Mouse (Mus musculus) testis, adult 2 months (tissue): ENCODE measurements around the gene Spata4. TPM values are rescaled to one million over a fixed set of nuclear protein-coding genes. Genes with fewer than 3 reads are reported as not detected.
A peak's percentile ranks its signal among the peaks of the same experiment; 100 is the strongest.

ENCODE experiments used
- H3K27ac ChIP-seq: fragments of 200-500 bp; 2 replicates; pipeline ENCODE4 v1.5.1; 2012; ENCODE audit warnings: low read depth, low read length; ENCODE audit not compliant: control insufficient read depth, insufficient read depth
- H3K27me3 ChIP-seq: fragments of 200-500 bp; 2 replicates; pipeline ENCODE4 v1.6.1; 2012; ENCODE audit warnings: mild to moderate bottlenecking, low read length, moderate library complexity; ENCODE audit not compliant: control insufficient read depth, insufficient read depth
- H3K36me3 ChIP-seq: fragments of 200-500 bp; 2 replicates; pipeline ENCODE4 v1.6.1; 2012; ENCODE audit warnings: mild to moderate bottlenecking, low read length; ENCODE audit not compliant: control insufficient read depth, insufficient read depth
- H3K4me1 ChIP-seq: fragments of 200-500 bp; 2 replicates; pipeline ENCODE4 v1.6.1; 2012; ENCODE audit warnings: low read length; ENCODE audit not compliant: control insufficient read depth, insufficient read depth
- H3K4me3 ChIP-seq: fragments of 200-500 bp; 2 replicates; pipeline ENCODE4 v1.5.1; 2012; ENCODE audit warnings: low read depth, mild to moderate bottlenecking, low read length, moderate library complexity, mixed read lengths; ENCODE audit not compliant: control insufficient read depth
- CTCF ChIP-seq: fragments of 200-500 bp; IDR thresholded peaks from 2 replicates; pipeline ENCODE4 v1.5.1; 2012; ENCODE audit warnings: low read depth, mild to moderate bottlenecking, inconsistent platforms, low read length, moderate library complexity; ENCODE audit not compliant: control insufficient read depth, insufficient read depth, insufficient replicate concordance
- POLR2A ChIP-seq: fragments of 200-500 bp; IDR thresholded peaks from 2 replicates; pipeline ENCODE4 v1.6.1; 2012; ENCODE audit warnings: low read depth, mild to moderate bottlenecking, inconsistent platforms, low read length, moderate library complexity; ENCODE audit not compliant: control insufficient read depth
- polyA plus RNA-seq: library from polyadenylated mRNA; depleted of rRNA; stranded (reverse); fragments of >200 nt; gene quantifications from 2 replicates; pipeline ENCODE4 v1.2.3, GENCODE M21; 2012

Gene Spata4
- polyA plus RNA-seq, 1 experiment = 688 TPM

- Histone ChIP-seq H3K4me1 (no peaks in the 10 kb centered on the region), H3K4me3 (no peak overlapping the region), H3K36me3 (no peaks in the 10 kb centered on the region), H3K27ac (no peak overlapping the region), H3K27me3 (no peaks in the 10 kb centered on the region)
- no peak for TF ChIP-seq CTCF
- TF ChIP-seq POLR2A = no peak
Measured at GRCm38 (mm10) chr8:54581436-54581835, 19.1 kb upstream of the Spata4 start.

- no peaks in the 10 kb centered on the region for H3K36me3 ChIP-seq
- no peak overlapping the region for H3K4me3 ChIP-seq
- TF ChIP-seq CTCF = no peak
- no peak for TF ChIP-seq POLR2A
- H3K27ac ChIP-seq = no peak overlapping the region
- H3K4me1 ChIP-seq = no peaks in the 10 kb centered on the region
- H3K27me3 ChIP-seq = no peaks in the 10 kb centered on the region
Measured at GRCm38 (mm10) chr8:54582886-54583285, 17.7 kb upstream of the Spata4 start.

- Histone ChIP-seq H3K27me3 (no peaks in the 10 kb centered on the region), H3K4me3 (no peak overlapping the region), H3K27ac (no peak overlapping the region), H3K36me3 (no peaks in the 10 kb centered on the region), H3K4me1 (peaks cover 5% of the 10 kb centered on the region)
- TF ChIP-seq POLR2A (no peak), CTCF (no peak)
Measured at GRCm38 (mm10) chr8:54594634-54595033, 5.9 kb upstream of the Spata4 start.

- no peaks in the 10 kb centered on the region for H3K36me3 ChIP-seq
- no peak overlapping the region for H3K4me3 ChIP-seq
- TF ChIP-seq POLR2A (no peak), CTCF (no peak)
- no peaks in the 10 kb centered on the region for H3K27me3 ChIP-seq
- peaks cover 7% of the 10 kb centered on the region for H3K4me1 ChIP-seq
- no peak overlapping the region for H3K27ac ChIP-seq
Measured at GRCm38 (mm10) chr8:54596051-54596450, 4.5 kb upstream of the Spata4 start.

GRCm38 (mm10) chr8:54596940-54597339 is 3.6 kb upstream of the Spata4 start:
- peaks cover 7% of the 10 kb centered on the region for H3K4me1 ChIP-seq
- no peaks in the 10 kb centered on the region for H3K27me3 ChIP-seq
- peak overlapping the region; percentile 36 for H3K4me3 ChIP-seq
- H3K36me3 ChIP-seq = no peaks in the 10 kb centered on the region
- TF ChIP-seq CTCF = no peak
- H3K27ac ChIP-seq = no peak overlapping the region

GRCm38 (mm10) chr8:54597386-54597785 is 3.2 kb upstream of the Spata4 start:
- H3K27ac ChIP-seq = no peak overlapping the region
- peak overlapping the region; percentile 36 for H3K4me3 ChIP-seq
- peaks cover 7% of the 10 kb centered on the region for H3K4me1 ChIP-seq
- no peaks in the 10 kb centered on the region for H3K36me3 ChIP-seq
- no peaks in the 10 kb centered on the region for H3K27me3 ChIP-seq
- TF ChIP-seq CTCF (no peak), POLR2A (no peak)

- no peak overlapping the region for H3K4me3 ChIP-seq
- TF ChIP-seq POLR2A (no peak), CTCF (no peak)
- H3K27ac ChIP-seq = no peak overlapping the region
- no peaks in the 10 kb centered on the region for H3K27me3 ChIP-seq
- no peaks in the 10 kb centered on the region for H3K36me3 ChIP-seq
- H3K4me1 ChIP-seq = peaks cover 2% of the 10 kb centered on the region
Measured at GRCm38 (mm10) chr8:54603440-54603839, 2.9 kb downstream of the Spata4 start.

GRCm38 (mm10) chr8:54609336-54609735 is 8.8 kb downstream of the Spata4 start:
- Histone ChIP-seq H3K27ac (no peak overlapping the region), H3K4me3 (no peak overlapping the region), H3K4me1 (no peaks in the 10 kb centered on the region), H3K27me3 (no peaks in the 10 kb centered on the region), H3K36me3 (no peaks in the 10 kb centered on the region)
- TF ChIP-seq CTCF = no peak
- no peak for TF ChIP-seq POLR2A
